Mouse (Mus musculus): ENCODE data around the gene Auts2.

GRCm38 (mm10) chr5:132163960-132164359 lies 379.2 kb downstream of the Auts2 start:
- TF ChIP-seq POLR2A (IDR thresholded peaks at IDR 0.05; ENCODE audit: low read depth, low read length): no peak
- TF ChIP-seq CTCF (conservative IDR thresholded peaks at IDR 0.05 in 1 of 2, IDR thresholded peaks at IDR 0.05 in 1 of 2; ENCODE audit: low read depth in 2 of 2, low read length in 2 of 2): no peak
- TF ChIP-seq ETS1 (conservative IDR thresholded peaks at IDR 0.05; ENCODE audit: low read depth, low read length): no peak
- no peak for TF ChIP-seq HCFC1 (IDR thresholded peaks at IDR 0.05; ENCODE audit: low read depth, low read length)
- no peak for TF ChIP-seq TCF12 (IDR thresholded peaks at IDR 0.05; ENCODE audit: low read depth, low read length)
- no peak for TF ChIP-seq POLR2AphosphoS2 (IDR thresholded peaks at IDR 0.05; ENCODE audit: low read depth, low read length)
- no peak for TF ChIP-seq USF2 (conservative IDR thresholded peaks at IDR 0.05; ENCODE audit: low read depth, low read length)
- TF ChIP-seq EP300 (IDR thresholded peaks at IDR 0.05; ENCODE audit: low read length): no peak
- no peak for TF ChIP-seq GABPA (IDR thresholded peaks at IDR 0.05; ENCODE audit: insufficient replicate concordance, low read depth, low read length)
- no peak for TF ChIP-seq MAZ (IDR thresholded peaks at IDR 0.05; ENCODE audit: low read depth, low read length)
- no peak for TF ChIP-seq MAFK (IDR thresholded peaks at IDR 0.05; ENCODE audit: insufficient replicate concordance, low read length)
- TF ChIP-seq JUN (IDR thresholded peaks at IDR 0.05; ENCODE audit: insufficient read depth, low read depth, low read length): no peak
- TF ChIP-seq ZKSCAN1 (IDR thresholded peaks at IDR 0.05; ENCODE audit: borderline replicate concordance, low read depth, low read length): no peak
- no peak for TF ChIP-seq NRF1 (IDR thresholded peaks at IDR 0.05; ENCODE audit: low read depth, low read length)

All from CH12.LX (cell line).